Mouse (Mus musculus): ENCODE measurements around the gene Olfr895. TPM values are rescaled to one million over a fixed set of nuclear protein-coding genes. Genes with fewer than 3 reads are reported as not detected.

Gene Olfr895
- polyA plus RNA-seq (2015; fragmentation: Nextera tagmentation; extraction: Ambion mirVana) = not detected in 2 replicates

DNA sequence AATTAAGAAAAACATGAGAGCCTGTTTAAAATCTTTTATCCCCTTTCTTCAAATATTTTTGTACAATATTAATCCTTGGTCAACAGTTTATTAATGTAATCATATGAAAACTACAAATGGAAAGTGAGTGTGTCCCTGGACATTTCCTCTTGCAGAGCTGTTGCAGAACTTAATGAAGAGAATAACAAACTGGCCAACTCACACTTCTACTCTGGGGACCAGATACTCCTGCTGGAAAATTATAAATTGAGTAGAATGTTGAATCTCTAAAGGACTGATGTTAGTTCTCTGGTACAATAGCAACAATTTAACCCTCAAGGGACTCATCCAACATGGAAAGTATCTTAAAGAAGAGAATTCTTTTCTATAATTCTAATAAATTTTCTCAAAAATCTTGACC is at the start of gene Olfr895:
Gene Olfr895, plus strand, starts transcription at position 301 of the 400 bp plus-strand sequence.
- H3K4me2 ChIP-seq = no peak within 1 kb of the TSS
- H3K27ac ChIP-seq = no peak within 1 kb of the TSS
- no peak within 1 kb of the TSS for H3K4me3 ChIP-seq
- H3K9ac ChIP-seq = no peak within 1 kb of the TSS
- no peaks in the 10 kb centered on the region for H3K36me3 ChIP-seq (replicated peaks)
- no peaks in the 10 kb centered on the region for H3K27me3 ChIP-seq (replicated peaks)
- no peak for ATAC-seq (replicated peaks)
- H3K9me3 ChIP-seq = no peaks in the 10 kb centered on the region
- no peaks in the 10 kb centered on the region for H3K4me1 ChIP-seq

GRCm38 (mm10) chr9:38252474-38252873 is 15.2 kb upstream of the Olfr895 start, which contains the start of gene Olfr143:
Olfr143 (plus strand) TSS chr9:38252774.
- Histone ChIP-seq H3K36me3 (replicated peaks) (no peaks in the 10 kb centered on the region), H3K9me3 (no peaks in the 10 kb centered on the region), H3K27me3 (replicated peaks) (no peaks in the 10 kb centered on the region), H3K4me2 (no peak within 1 kb of the TSS), H3K4me3 (no peak within 1 kb of the TSS), H3K9ac (no peak within 1 kb of the TSS), H3K4me1 (no peaks in the 10 kb centered on the region), H3K27ac (no peak within 1 kb of the TSS)
- ATAC-seq (replicated peaks) = no peak

DNA sequence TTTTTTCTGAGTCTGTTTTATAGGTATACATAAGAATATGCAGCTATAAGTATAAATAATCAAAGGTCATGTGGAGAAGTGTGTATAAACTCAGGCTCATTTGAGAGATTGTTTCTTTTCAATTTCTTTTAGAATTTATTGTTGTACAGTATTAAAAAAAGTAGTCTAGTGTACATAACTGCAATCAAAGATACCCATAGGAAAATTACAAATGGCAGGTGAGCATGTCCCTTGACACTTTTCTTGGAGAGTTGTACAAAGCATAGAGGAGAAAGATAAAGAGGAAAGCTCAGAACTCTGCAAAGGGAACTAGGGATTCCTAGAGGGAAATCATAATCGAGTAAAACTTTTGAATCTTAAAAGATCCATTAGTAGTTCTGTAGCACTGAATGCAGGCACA is 23.2 kb downstream of the Olfr895 start, which contains the start of gene Olfr896-ps1:
Gene Olfr896-ps1, plus strand, starts transcription at position 301 of the 400 bp plus-strand sequence.
- Histone ChIP-seq H3K27me3 (replicated peaks) (no peaks in the 10 kb centered on the region), H3K4me3 (no peak within 1 kb of the TSS), H3K9ac (no peak within 1 kb of the TSS), H3K9me3 (no peaks in the 10 kb centered on the region), H3K27ac (no peak within 1 kb of the TSS), H3K4me2 (no peak within 1 kb of the TSS), H3K4me1 (no peaks in the 10 kb centered on the region), H3K36me3 (replicated peaks) (no peaks in the 10 kb centered on the region)
- WGBS = 89% methylated on average over 1 of the region's 1 CpGs
- ATAC-seq (replicated peaks) = no peak

Other genes starting within 250 kb of the Olfr895 start
- not detected in 2 replicates for gene Olfr883, start 242.0 kb upstream of the Olfr895 start, polyA plus RNA-seq (2015; fragmentation: Nextera tagmentation; extraction: Ambion mirVana)
- gene Olfr884, start 221.3 kb upstream of the Olfr895 start, polyA plus RNA-seq (2015; fragmentation: Nextera tagmentation; extraction: Ambion mirVana) = not detected in 2 replicates
- gene Olfr885, start 206.5 kb upstream of the Olfr895 start, polyA plus RNA-seq (2015; fragmentation: Nextera tagmentation; extraction: Ambion mirVana) = not detected in 2 replicates
- not detected in 2 replicates for gene Olfr887, start 183.8 kb upstream of the Olfr895 start, polyA plus RNA-seq (2015; fragmentation: Nextera tagmentation; extraction: Ambion mirVana)
- gene Olfr888, start 159.7 kb upstream of the Olfr895 start, polyA plus RNA-seq (2015; fragmentation: Nextera tagmentation; extraction: Ambion mirVana) = not detected in 2 replicates
- 0.05 and 0.08 TPM in 2 replicates for gene Olfr889, start 152.7 kb upstream of the Olfr895 start, polyA plus RNA-seq (2015; fragmentation: Nextera tagmentation; extraction: Ambion mirVana)
- gene Olfr890, start 125.3 kb upstream of the Olfr895 start, polyA plus RNA-seq (2015; fragmentation: Nextera tagmentation; extraction: Ambion mirVana) = not detected in 2 replicates
- gene Olfr891, start 87.0 kb upstream of the Olfr895 start, polyA plus RNA-seq (2015; fragmentation: Nextera tagmentation; extraction: Ambion mirVana) = not detected in 2 replicates
- gene Olfr893, start 59.5 kb upstream of the Olfr895 start, polyA plus RNA-seq (2015; fragmentation: Nextera tagmentation; extraction: Ambion mirVana) = not detected in 2 replicates
- gene Olfr894, start 49.8 kb upstream of the Olfr895 start, polyA plus RNA-seq (2015; fragmentation: Nextera tagmentation; extraction: Ambion mirVana) = not detected in 2 replicates
- not detected in 2 replicates for gene Olfr143, start 15.1 kb upstream of the Olfr895 start, polyA plus RNA-seq (2015; fragmentation: Nextera tagmentation; extraction: Ambion mirVana)
- not detected in 2 replicates for gene Olfr896-ps1, start 23.3 kb downstream of the Olfr895 start, polyA plus RNA-seq (2015; fragmentation: Nextera tagmentation; extraction: Ambion mirVana)
- not detected in 2 replicates for gene Olfr25, start 61.2 kb downstream of the Olfr895 start, polyA plus RNA-seq (2015; fragmentation: Nextera tagmentation; extraction: Ambion mirVana)
- not detected in 2 replicates for gene Olfr898, start 80.6 kb downstream of the Olfr895 start, polyA plus RNA-seq (2015; fragmentation: Nextera tagmentation; extraction: Ambion mirVana)
- gene Olfr250, start 99.0 kb downstream of the Olfr895 start, polyA plus RNA-seq (2015; fragmentation: Nextera tagmentation; extraction: Ambion mirVana) = not detected in 2 replicates
- not detected in 2 replicates for gene Olfr251, start 109.2 kb downstream of the Olfr895 start, polyA plus RNA-seq (2015; fragmentation: Nextera tagmentation; extraction: Ambion mirVana)
- gene Olfr147, start 133.8 kb downstream of the Olfr895 start, polyA plus RNA-seq (2015; fragmentation: Nextera tagmentation; extraction: Ambion mirVana) = not detected in 2 replicates
- not detected in 2 replicates for gene Olfr901, start 161.6 kb downstream of the Olfr895 start, polyA plus RNA-seq (2015; fragmentation: Nextera tagmentation; extraction: Ambion mirVana)
- not detected in 2 replicates for gene Olfr902, start 179.8 kb downstream of the Olfr895 start, polyA plus RNA-seq (2015; fragmentation: Nextera tagmentation; extraction: Ambion mirVana)
- not detected in 2 replicates for gene Olfr904, start 195.3 kb downstream of the Olfr895 start, polyA plus RNA-seq (2015; fragmentation: Nextera tagmentation; extraction: Ambion mirVana)
- gene Olfr905, start 203.3 kb downstream of the Olfr895 start, polyA plus RNA-seq (2015; fragmentation: Nextera tagmentation; extraction: Ambion mirVana) = not detected in 2 replicates
- gene Olfr906, start 219.2 kb downstream of the Olfr895 start, polyA plus RNA-seq (2015; fragmentation: Nextera tagmentation; extraction: Ambion mirVana) = not detected in 2 replicates
- not detected in 2 replicates for gene Olfr907, start 227.9 kb downstream of the Olfr895 start, polyA plus RNA-seq (2015; fragmentation: Nextera tagmentation; extraction: Ambion mirVana)

Data from midbrain, embryonic 15.5 days (tissue).